Mouse (Mus musculus) MEL (cell line): Measurements from ENCODE around the gene Olfr1053.

Source experiments
- BHLHE40 ChIP-seq: IDR thresholded peaks from 2 replicates; pipeline ENCODE4 v1.6.1; 2012; ENCODE audit warnings: low read depth, mild to moderate bottlenecking, inconsistent platforms, low read length, improper control_type of control experiment, borderline replicate concordance
- CTCF ChIP-seq, 3 experiments: IDR thresholded peaks in 2 of 3; conservative IDR thresholded peaks in 1 of 3; 2 replicates each; pipeline ENCODE4 v1.5.1; 2011 to 2012; ENCODE audit warnings: low read length in 3 of 3, low read depth in 2 of 3, mild to moderate bottlenecking in 2 of 3, improper control_type of control experiment in 1 of 3, inconsistent platforms in 1 of 3, mixed read lengths in 1 of 3, moderate library complexity in 1 of 3; ENCODE audit not compliant: control insufficient read depth in 1 of 3, insufficient read depth in 1 of 3, poor library complexity in 1 of 3, severe bottlenecking in 1 of 3
- EP300 ChIP-seq, 2 experiments: IDR thresholded peaks; 2 replicates each; pipeline ENCODE4 v1.6.1; 2011; ENCODE audit warnings: improper control_type of control experiment in 2 of 2, low read length in 2 of 2, low read depth in 1 of 2, mild to moderate bottlenecking in 1 of 2
- GATA1 ChIP-seq: IDR thresholded peaks from 2 replicates; pipeline ENCODE4 v1.6.1; 2011; ENCODE audit warnings: low read depth, low read length, improper control_type of control experiment
- MYC ChIP-seq: IDR thresholded peaks from 2 replicates; pipeline ENCODE4 v1.6.1; 2011; ENCODE audit warnings: low read depth, mild to moderate bottlenecking, low read length, improper control_type of control experiment, moderate library complexity
- POLR2AphosphoS2 ChIP-seq: IDR thresholded peaks from 2 replicates; pipeline ENCODE4 v1.6.1; 2011; ENCODE audit warnings: low read length, improper control_type of control experiment
- POLR2AphosphoS5 ChIP-seq: IDR thresholded peaks from 2 replicates; pipeline ENCODE4 v1.6.1; 2012; ENCODE audit warnings: low read depth, borderline replicate concordance, mild to moderate bottlenecking, inconsistent platforms, low read length, moderate library complexity, mixed read lengths
- RAD21 ChIP-seq: IDR thresholded peaks from 2 replicates; pipeline ENCODE4 v1.6.1; 2011; ENCODE audit warnings: mild to moderate bottlenecking, low read depth, low read length, improper control_type of control experiment
- TAL1 ChIP-seq: IDR thresholded peaks from 2 replicates; pipeline ENCODE4 v1.6.1; 2012; ENCODE audit warnings: mild to moderate bottlenecking, inconsistent platforms, low read length, moderate library complexity, mixed read lengths
- TBP ChIP-seq: IDR thresholded peaks from 2 replicates; pipeline ENCODE4 v1.8.0; 2011; ENCODE audit warnings: low read depth, low read length, improper control_type of control experiment
- TCF12 ChIP-seq: IDR thresholded peaks from 2 replicates; pipeline ENCODE4 v1.6.1; 2014; ENCODE audit warnings: low read depth, mild to moderate bottlenecking, inconsistent platforms, low read length, improper control_type of control experiment, moderate library complexity
- ZMIZ1 ChIP-seq: IDR thresholded peaks from 2 replicates; pipeline ENCODE4 v1.6.1; 2012; ENCODE audit warnings: low read depth, mild to moderate bottlenecking, inconsistent platforms, low read length, improper control_type of control experiment, moderate library complexity

GRCm38 (mm10) chr2:86350184-86350583, 35.1 kb upstream of the Olfr1053 start, which contains the start of gene Olfr1055:
- TF ChIP-seq ZMIZ1 (no peak), CTCF (IDR thresholded peaks at IDR 0.05 in 2 of 3, conservative IDR thresholded peaks at IDR 0.05 in 1 of 3; ENCODE audit: control insufficient read depth in 1 of 3, insufficient read depth in 1 of 3, low read depth in 2 of 3, low read length in 3 of 3, poor library complexity in 1 of 3, severe bottlenecking in 1 of 3) (no peak), MYC (no peak), TCF12 (no peak), BHLHE40 (no peak), EP300 (IDR thresholded peaks at IDR 0.05; ENCODE audit: low read depth in 1 of 2, low read length in 2 of 2) (no peak), POLR2AphosphoS5 (no peak), RAD21 (no peak), TAL1 (no peak), TBP (no peak), POLR2AphosphoS2 (no peak), GATA1 (no peak)
